Mouse (Mus musculus): Measurements from ENCODE around the gene Ccdc152. TPM values are rescaled to one million over a fixed set of nuclear protein-coding genes. Genes with fewer than 3 reads are reported as not detected.

Gene Ccdc152
- total RNA-seq (2021), result not detected

- DNase-seq (ENCODE audit: low spot score in 2 of 2), result no peak
- intact Hi-C loops (cut with DNase I), result no loop called here
These were observed at the start of gene Ccdc152 for GRCm38 (mm10) chr15:3303426-3303825. Gene Ccdc152 (minus strand): TSS chr15:3303526.

- intact Hi-C loops (cut with DNase I), result loop anchor here (10.0 kb wide), 1 partner anchor 405 kb away; no protein-coding TSS in a partner anchor
These were observed 46.2 kb upstream of the Ccdc152 start for GRCm38 (mm10) chr15:3349306-3350064.

DNA sequence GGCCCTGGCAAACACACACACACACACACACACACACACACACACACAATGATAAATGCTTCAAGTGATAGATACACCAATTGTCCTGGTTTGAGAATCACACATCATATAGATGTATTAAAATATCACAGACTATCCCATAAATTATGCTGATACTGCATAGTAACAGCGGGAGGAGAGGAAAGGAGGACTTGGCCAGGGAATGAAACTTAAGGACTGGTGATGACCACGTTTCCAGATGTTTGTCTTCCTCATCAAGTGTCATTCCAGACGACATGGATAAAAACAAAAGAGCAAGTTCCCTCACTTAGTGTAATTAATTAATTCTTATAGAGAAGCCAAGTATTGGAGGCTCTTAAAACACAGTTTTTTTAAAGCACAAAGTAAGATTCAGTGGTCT, 43.4 kb upstream of the Ccdc152 start:
- DNase-seq (ENCODE audit: low spot score in 2 of 2), result no peak
- intact Hi-C loops (cut with DNase I), result loop anchor here (10.0 kb wide), 1 partner anchor 408 kb away; no protein-coding TSS in a partner anchor

More at GRCm38 (mm10) chr15:3349306-3350064, 46.2 kb upstream of the Ccdc152 start:
- no peak for DNase-seq (ENCODE audit: low spot score in 2 of 2)

GRCm38 (mm10) chr15:3344555-3344954, 41.2 kb upstream of the Ccdc152 start:
- intact Hi-C loops (cut with DNase I), result loop anchor here (10.0 kb wide), 1 partner anchor 410 kb away; no protein-coding TSS in a partner anchor
- DNase-seq (ENCODE audit: low spot score in 2 of 2), result peak; percentile 59 to 89

DNA sequence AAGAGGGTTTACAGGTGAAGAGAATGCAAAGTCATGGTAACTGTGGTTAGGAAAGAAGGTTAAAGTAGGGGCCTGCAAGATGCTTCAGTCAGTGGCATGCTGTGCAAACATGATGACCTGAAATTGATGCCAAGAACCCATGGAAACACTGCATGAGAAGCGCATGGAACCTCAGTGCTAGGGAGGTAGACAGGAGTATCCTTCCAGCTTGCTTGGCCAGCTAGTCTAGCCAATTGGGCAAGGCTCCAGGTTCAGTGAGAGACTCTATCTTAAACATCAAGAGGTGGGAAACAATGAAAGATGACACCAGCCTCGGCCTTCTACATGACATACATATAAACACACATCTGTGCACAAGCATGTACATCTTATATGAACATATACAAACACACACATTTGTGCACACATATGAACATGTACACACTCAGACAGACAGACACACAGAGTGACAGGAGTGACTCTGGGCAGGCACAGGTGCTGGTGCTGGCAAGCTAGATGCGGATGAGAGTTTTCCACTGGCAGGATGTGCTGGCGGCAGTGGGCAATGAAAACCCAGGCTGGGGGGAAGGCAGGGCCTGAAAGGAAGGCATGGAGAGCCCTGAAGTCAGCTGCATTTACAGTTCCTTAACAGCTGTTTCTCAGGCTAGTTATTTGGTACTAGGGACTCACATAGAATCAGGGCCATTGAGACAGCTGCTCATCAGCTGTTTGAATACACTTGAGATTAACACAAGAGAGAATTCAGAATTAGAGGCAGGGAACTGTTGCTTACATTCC, 38.7 kb upstream of the Ccdc152 start:
- intact Hi-C loops (cut with DNase I), result loop anchor here (10.0 kb wide), 1 partner anchor 413 kb away; no protein-coding TSS in a partner anchor
- DNase-seq (ENCODE audit: low spot score in 2 of 2), result no peak

- intact Hi-C loops (cut with DNase I), result loop anchor here (10.0 kb wide), 1 partner anchor 415 kb away; no protein-coding TSS in a partner anchor
- no peak for DNase-seq (ENCODE audit: low spot score in 2 of 2)
These were observed 36.5 kb upstream of the Ccdc152 start for GRCm38 (mm10) chr15:3339847-3340246.

DNA sequence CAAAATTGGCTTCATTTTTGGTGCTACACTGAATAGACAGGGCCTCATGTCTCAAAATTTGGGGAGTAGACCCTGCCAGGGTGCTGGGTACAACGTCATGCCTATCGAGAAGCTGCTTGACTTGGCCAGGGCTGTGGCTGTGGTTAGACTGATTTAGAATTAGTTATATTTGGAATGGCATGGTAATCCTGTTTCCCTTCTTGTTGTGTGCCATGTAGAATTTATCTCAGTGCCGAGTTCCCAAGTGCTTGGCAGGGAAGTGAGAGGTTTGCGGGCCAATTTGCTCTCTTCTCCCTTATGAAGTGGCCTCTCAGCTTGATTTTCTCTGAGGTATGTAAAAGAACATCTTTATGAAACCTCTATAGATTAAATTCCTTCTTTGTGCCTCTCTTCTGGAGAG, 29.2 kb upstream of the Ccdc152 start:
- no peak for DNase-seq (ENCODE audit: low spot score in 2 of 2)
- intact Hi-C loops (cut with DNase I), result no loop called here

- intact Hi-C loops (cut with DNase I), result no loop called here
- DNase-seq (ENCODE audit: low spot score in 2 of 2), result no peak
These were observed 28.5 kb upstream of the Ccdc152 start for GRCm38 (mm10) chr15:3331813-3332212.

DNA sequence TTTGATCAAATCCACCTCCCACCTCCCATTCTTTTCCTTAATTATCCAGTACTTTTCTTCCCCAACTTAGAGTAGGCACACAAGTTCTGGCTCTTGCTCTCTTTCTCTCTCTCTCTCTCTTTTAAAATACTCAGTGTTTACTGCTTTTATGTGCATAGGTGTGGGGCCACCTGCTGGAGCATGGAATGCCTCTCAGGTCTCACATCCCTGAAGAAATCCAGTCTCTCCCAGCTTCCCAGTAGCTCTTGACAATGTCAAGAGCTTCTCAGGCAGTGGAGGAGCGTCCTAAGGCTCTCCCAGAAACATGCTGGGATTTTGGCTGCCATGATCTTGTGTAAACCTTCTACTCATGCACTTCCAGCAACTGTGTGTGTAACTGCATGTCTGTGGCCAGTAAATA, 27.0 kb upstream of the Ccdc152 start:
- no peak for DNase-seq (ENCODE audit: low spot score in 2 of 2)
- intact Hi-C loops (cut with DNase I), result no loop called here

- intact Hi-C loops (cut with DNase I), result no loop called here
- no peak for DNase-seq (ENCODE audit: low spot score in 2 of 2)
These were observed 19.7 kb upstream of the Ccdc152 start for GRCm38 (mm10) chr15:3323041-3323440.

GRCm38 (mm10) chr15:3319929-3320328, 16.6 kb upstream of the Ccdc152 start:
- intact Hi-C loops (cut with DNase I), result no loop called here

DNA sequence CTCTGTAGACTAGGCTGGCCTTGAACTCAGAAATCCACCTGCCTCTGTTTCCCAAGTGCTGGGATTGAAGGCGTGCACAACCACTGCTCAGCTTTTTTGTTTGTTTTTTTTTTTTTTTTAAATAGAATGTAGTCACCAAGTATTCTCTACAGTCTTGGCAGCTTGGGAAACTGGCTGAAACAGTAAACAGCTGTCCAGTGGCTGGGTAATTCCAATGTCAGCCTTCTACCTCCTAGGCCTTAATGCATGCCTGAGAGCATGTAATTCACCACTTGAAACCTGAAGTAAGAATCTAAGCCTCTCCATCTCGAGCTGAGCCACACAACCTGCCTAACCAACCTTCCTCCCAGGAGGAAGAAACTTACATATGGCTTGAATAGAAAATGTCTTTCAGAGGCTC, 13.3 kb upstream of the Ccdc152 start:
- DNase-seq (ENCODE audit: low spot score in 2 of 2), result no peak
- intact Hi-C loops (cut with DNase I), result no loop called here

More at GRCm38 (mm10) chr15:3319929-3320328, 16.6 kb upstream of the Ccdc152 start:
- DNase-seq (ENCODE audit: low spot score in 2 of 2), result no peak

- intact Hi-C loops (cut with DNase I), result no loop called here
These were observed 9.6 kb upstream of the Ccdc152 start for GRCm38 (mm10) chr15:3312937-3313336.

DNA sequence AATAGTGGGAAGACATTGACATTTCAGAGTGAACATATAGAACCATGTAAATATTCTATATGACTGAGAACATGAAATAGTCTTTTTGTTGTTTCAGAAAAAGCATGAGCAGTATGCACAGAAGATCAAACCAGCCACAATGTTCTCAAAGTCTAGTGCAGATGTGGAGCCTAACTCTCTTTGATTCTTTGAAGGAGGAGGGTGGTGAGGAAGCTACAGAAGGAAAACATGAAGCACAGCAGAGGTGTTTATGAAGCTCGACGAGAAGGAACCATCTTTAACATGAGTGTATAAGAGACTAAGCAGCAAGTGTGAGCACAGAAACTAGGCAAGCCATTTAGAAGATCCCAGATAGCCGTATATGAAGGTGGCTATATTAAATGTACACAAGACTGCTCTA, 6.5 kb upstream of the Ccdc152 start:
- intact Hi-C loops (cut with DNase I), result no loop called here
- DNase-seq (ENCODE audit: low spot score in 2 of 2), result no peak

More at GRCm38 (mm10) chr15:3312937-3313336, 9.6 kb upstream of the Ccdc152 start:
- DNase-seq (ENCODE audit: low spot score in 2 of 2), result peak; percentile 20 to 54

- no peak for DNase-seq (ENCODE audit: low spot score in 2 of 2)
- intact Hi-C loops (cut with DNase I), result no loop called here
These were observed 2.8 kb downstream of the Ccdc152 start for GRCm38 (mm10) chr15:3300361-3301100.

DNA sequence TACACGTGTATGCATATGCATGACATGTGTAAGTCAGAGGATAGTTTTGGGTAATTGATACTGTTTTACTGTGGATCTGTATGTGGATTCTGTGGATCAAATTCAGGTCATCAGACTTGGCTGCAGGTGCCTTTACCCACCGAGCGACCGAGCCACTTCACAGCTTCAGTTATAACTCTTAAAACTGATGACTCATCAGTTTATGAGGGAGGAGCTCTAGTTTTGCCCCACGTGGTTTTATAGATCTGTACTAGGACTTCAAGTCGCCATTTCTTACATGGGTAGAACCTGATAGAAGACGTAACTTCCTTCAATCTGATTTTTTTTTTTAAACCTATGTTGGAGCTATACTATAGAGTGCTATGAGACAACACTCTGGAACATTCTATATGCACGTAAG, 5.7 kb downstream of the Ccdc152 start:
- no peak for DNase-seq (ENCODE audit: low spot score in 2 of 2)
- intact Hi-C loops (cut with DNase I), result loop anchor here (2.0 to 5.0 kb wide), 3 partner anchors 285 to 745 kb away; partner anchors contain the start of gene Ghr

DNA sequence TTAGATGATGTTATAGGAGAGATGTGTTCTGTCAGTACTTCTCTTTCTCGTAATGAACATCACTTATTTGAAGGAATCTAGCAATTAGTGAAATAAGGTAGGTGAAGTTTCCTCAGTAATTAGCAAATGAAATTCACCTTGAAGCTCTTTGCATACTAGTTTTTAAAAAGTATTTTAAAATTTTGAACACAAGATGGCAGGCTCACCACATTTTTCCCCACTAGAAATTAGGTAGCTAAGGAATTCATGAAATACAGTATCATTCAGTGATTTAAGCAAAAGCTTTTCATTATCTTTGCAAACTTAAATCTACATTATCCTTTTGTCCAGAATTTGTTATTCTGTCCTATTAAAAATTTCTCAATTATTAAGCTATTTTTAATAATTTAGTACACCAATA, 7.3 kb downstream of the Ccdc152 start:
- peak in 1 of 2 experiments; percentile 23 for DNase-seq (ENCODE audit: low spot score in 2 of 2)
- intact Hi-C loops (cut with DNase I), result loop anchor here (2.0 to 5.0 kb wide), 3 partner anchors 286 to 746 kb away; partner anchors contain the start of gene Ghr

DNA sequence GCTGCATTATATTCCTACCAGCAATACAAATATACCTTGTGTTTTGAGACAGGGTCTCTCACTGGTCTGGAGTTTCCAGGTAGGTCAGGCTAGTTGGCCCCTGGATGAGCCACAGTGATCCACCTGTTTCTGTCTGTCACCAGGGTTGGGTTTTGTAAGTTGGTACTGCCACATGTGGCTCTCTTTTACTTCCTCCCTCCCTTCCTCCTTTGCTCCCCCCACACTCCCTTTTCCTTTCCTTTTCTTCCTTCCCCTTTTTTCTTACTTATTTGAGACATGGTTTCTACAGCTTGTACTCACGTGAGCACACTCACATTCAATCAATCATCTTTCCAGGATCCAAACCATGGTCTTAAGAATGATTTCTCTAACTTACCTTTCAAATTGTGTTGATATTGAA, 9.8 kb downstream of the Ccdc152 start:
- no peak for DNase-seq (ENCODE audit: low spot score in 2 of 2)
- intact Hi-C loops (cut with DNase I), result no loop called here

DNA sequence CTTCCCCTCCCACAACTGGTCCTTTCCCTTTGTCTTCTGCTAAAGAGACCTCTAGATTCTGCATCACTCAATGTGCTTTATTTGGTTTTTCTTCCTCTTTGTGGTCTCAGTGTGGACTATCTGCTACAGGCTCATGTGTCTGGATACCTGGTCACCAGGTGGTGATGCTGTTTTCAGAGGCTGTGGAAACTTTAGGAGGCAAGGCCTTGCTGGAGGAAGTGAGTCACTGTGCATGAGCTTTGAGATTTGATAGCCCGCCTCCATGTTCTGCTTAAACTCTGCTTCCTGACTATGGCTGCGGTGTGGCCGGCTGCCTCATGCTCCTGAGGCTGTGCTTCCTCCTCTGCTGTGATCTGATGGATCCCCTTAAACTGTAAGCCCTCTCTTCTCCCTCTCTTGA, 12.9 kb downstream of the Ccdc152 start:
- intact Hi-C loops (cut with DNase I), result no loop called here
- no peak for DNase-seq (ENCODE audit: low spot score in 2 of 2)

GRCm38 (mm10) chr15:3286032-3286431, 17.3 kb downstream of the Ccdc152 start:
- intact Hi-C loops (cut with DNase I), result no loop called here
- DNase-seq (ENCODE audit: low spot score in 2 of 2), result no peak

Measured in left cerebral cortex, postnatal 25 days (tissue).